Mouse (Mus musculus): Measurements from ENCODE around the gene Serpina6. TPM values are rescaled to one million over a fixed set of nuclear protein-coding genes. Genes with fewer than 3 reads are reported as not detected.
"Not testable (repeated sequence)": the region's sequence is repeated elsewhere in the genome, so short reads cannot be mapped to it uniquely, and the experiment has no call there.

Serpina6 gene
- polyA plus RNA-seq, 1 experiment from 2014 or later, result 172 TPM

GRCm38 (mm10) chr12:103683775-103684174, 26.8 kb upstream of the Serpina6 start:
- no peak overlapping the region for H3K4me2 ChIP-seq (ENCODE audit: low read depth, low read length)
- 49% methylated on average over 4 of the region's 4 CpGs for WGBS
- H3K27me3 ChIP-seq (ENCODE audit: control insufficient read depth, insufficient read depth, low read length), result no peaks in the 10 kb centered on the region
- H3K4me1 ChIP-seq (ENCODE audit: control insufficient read depth, insufficient read depth, low read length), result no peaks in the 10 kb centered on the region
- no peaks in the 10 kb centered on the region for H3K36me3 ChIP-seq (ENCODE audit: control insufficient read depth, insufficient read depth, low read length)
- ATAC-seq (ENCODE audit: insufficient read depth, low FRiP score), result no peak
- H3K9ac ChIP-seq (ENCODE audit: low read length), result no peak overlapping the region
- H3K27ac ChIP-seq (ENCODE audit: low read length), result no peak overlapping the region
- no peak overlapping the region for H3K4me3 ChIP-seq (replicated peaks; ENCODE audit: low read length)
- no peaks in the 10 kb centered on the region for H3K9me3 ChIP-seq (replicated peaks; ENCODE audit: control insufficient read depth, low read length)

- H3K4me3 ChIP-seq (replicated peaks; ENCODE audit: low read length), result no peak overlapping the region
- no peak for ATAC-seq (ENCODE audit: insufficient read depth, low FRiP score)
- H3K27ac ChIP-seq (ENCODE audit: low read length), result no peak overlapping the region
- no peaks in the 10 kb centered on the region for H3K9me3 ChIP-seq (replicated peaks; ENCODE audit: control insufficient read depth, low read length)
- WGBS, result 54% methylated on average over 2 of the region's 2 CpGs
- no peaks in the 10 kb centered on the region for H3K4me1 ChIP-seq (ENCODE audit: control insufficient read depth, insufficient read depth, low read length)
- H3K4me2 ChIP-seq (ENCODE audit: low read depth, low read length), result no peak overlapping the region
- no peaks in the 10 kb centered on the region for H3K27me3 ChIP-seq (ENCODE audit: control insufficient read depth, insufficient read depth, low read length)
- H3K9ac ChIP-seq (ENCODE audit: low read length), result no peak overlapping the region
- H3K36me3 ChIP-seq (ENCODE audit: control insufficient read depth, insufficient read depth, low read length), result no peaks in the 10 kb centered on the region
Observed at GRCm38 (mm10) chr12:103681739-103682138, 24.7 kb upstream of the Serpina6 start.

GRCm38 (mm10) chr12:103681169-103681568, 24.2 kb upstream of the Serpina6 start:
- no peak for ATAC-seq (ENCODE audit: insufficient read depth, low FRiP score)
- Histone ChIP-seq H3K9me3 (replicated peaks; ENCODE audit: control insufficient read depth, low read length) (no peaks in the 10 kb centered on the region), H3K27me3 (ENCODE audit: control insufficient read depth, insufficient read depth, low read length) (no peaks in the 10 kb centered on the region), H3K4me1 (ENCODE audit: control insufficient read depth, insufficient read depth, low read length) (no peaks in the 10 kb centered on the region), H3K9ac (ENCODE audit: low read length) (no peak overlapping the region), H3K27ac (ENCODE audit: low read length) (no peak overlapping the region), H3K4me2 (ENCODE audit: low read depth, low read length) (no peak overlapping the region), H3K4me3 (replicated peaks; ENCODE audit: low read length) (no peak overlapping the region), H3K36me3 (ENCODE audit: control insufficient read depth, insufficient read depth, low read length) (no peaks in the 10 kb centered on the region)
- 70% methylated on average over 2 of the region's 2 CpGs for WGBS

GRCm38 (mm10) chr12:103679853-103680252, 22.8 kb upstream of the Serpina6 start:
- 90% methylated on average over 1 of the region's 1 CpGs for WGBS
- not testable (repeated sequence) for H3K36me3 ChIP-seq (ENCODE audit: control insufficient read depth, insufficient read depth, low read length); H3K27ac ChIP-seq (ENCODE audit: low read length); H3K4me1 ChIP-seq (ENCODE audit: control insufficient read depth, insufficient read depth, low read length); H3K4me2 ChIP-seq (ENCODE audit: low read depth, low read length); H3K9ac ChIP-seq (ENCODE audit: low read length); H3K27me3 ChIP-seq (ENCODE audit: control insufficient read depth, insufficient read depth, low read length); H3K9me3 ChIP-seq (replicated peaks; ENCODE audit: control insufficient read depth, low read length); H3K4me3 ChIP-seq (replicated peaks; ENCODE audit: low read length)
- ATAC-seq (ENCODE audit: insufficient read depth, low FRiP score), result peak; percentile 58; the same call in 1 of the 2 replicates

GRCm38 (mm10) chr12:103676039-103676438, 19.0 kb upstream of the Serpina6 start, which contains the start of gene Serpina16:
Serpina16 (minus strand) TSS chr12:103676139.
- no peak for ATAC-seq (ENCODE audit: insufficient read depth, low FRiP score)
- Histone ChIP-seq H3K4me3 (replicated peaks; ENCODE audit: low read length) (no peak within 1 kb of the TSS), H3K27me3 (ENCODE audit: control insufficient read depth, insufficient read depth, low read length) (no peaks in the 10 kb centered on the region), H3K4me2 (ENCODE audit: low read depth, low read length) (no peak within 1 kb of the TSS), H3K27ac (ENCODE audit: low read length) (no peak within 1 kb of the TSS), H3K9me3 (replicated peaks; ENCODE audit: control insufficient read depth, low read length) (no peaks in the 10 kb centered on the region), H3K9ac (ENCODE audit: low read length) (no peak within 1 kb of the TSS), H3K36me3 (ENCODE audit: control insufficient read depth, insufficient read depth, low read length) (no peaks in the 10 kb centered on the region), H3K4me1 (ENCODE audit: control insufficient read depth, insufficient read depth, low read length) (no peaks in the 10 kb centered on the region)
- WGBS, result 96% methylated on average over 1 of the region's 1 CpGs

GRCm38 (mm10) chr12:103673179-103673578, 16.2 kb upstream of the Serpina6 start:
- no peak overlapping the region for H3K27ac ChIP-seq (ENCODE audit: low read length)
- ATAC-seq (ENCODE audit: insufficient read depth, low FRiP score), result 0 out of 2 replicates have a peak, but pooled peaks have one; percentile 33
- H3K9me3 ChIP-seq (replicated peaks; ENCODE audit: control insufficient read depth, low read length), result no peaks in the 10 kb centered on the region
- H3K4me3 ChIP-seq (replicated peaks; ENCODE audit: low read length), result no peak overlapping the region
- no peaks in the 10 kb centered on the region for H3K27me3 ChIP-seq (ENCODE audit: control insufficient read depth, insufficient read depth, low read length)
- WGBS, result 71% methylated on average over 2 of the region's 2 CpGs
- H3K9ac ChIP-seq (ENCODE audit: low read length), result no peak overlapping the region
- H3K4me2 ChIP-seq (ENCODE audit: low read depth, low read length), result no peak overlapping the region
- H3K4me1 ChIP-seq (ENCODE audit: control insufficient read depth, insufficient read depth, low read length), result no peaks in the 10 kb centered on the region
- H3K36me3 ChIP-seq (ENCODE audit: control insufficient read depth, insufficient read depth, low read length), result no peaks in the 10 kb centered on the region

GRCm38 (mm10) chr12:103671483-103671882, 14.5 kb upstream of the Serpina6 start:
- no peak overlapping the region for H3K27ac ChIP-seq (ENCODE audit: low read length)
- WGBS, result 53% methylated on average over 3 of the region's 3 CpGs
- no peaks in the 10 kb centered on the region for H3K4me1 ChIP-seq (ENCODE audit: control insufficient read depth, insufficient read depth, low read length)

GRCm38 (mm10) chr12:103670964-103671363, 14.0 kb upstream of the Serpina6 start:
- no peaks in the 10 kb centered on the region for H3K4me1 ChIP-seq (ENCODE audit: control insufficient read depth, insufficient read depth, low read length)
- no peak overlapping the region for H3K9ac ChIP-seq (ENCODE audit: low read length)
- H3K9me3 ChIP-seq (replicated peaks; ENCODE audit: control insufficient read depth, low read length), result no peaks in the 10 kb centered on the region
- H3K27ac ChIP-seq (ENCODE audit: low read length), result no peak overlapping the region
- no peaks in the 10 kb centered on the region for H3K27me3 ChIP-seq (ENCODE audit: control insufficient read depth, insufficient read depth, low read length)
- H3K4me3 ChIP-seq (replicated peaks; ENCODE audit: low read length), result no peak overlapping the region
- WGBS, result 54% methylated on average over 2 of the region's 2 CpGs
- no peak overlapping the region for H3K4me2 ChIP-seq (ENCODE audit: low read depth, low read length)
- no peaks in the 10 kb centered on the region for H3K36me3 ChIP-seq (ENCODE audit: control insufficient read depth, insufficient read depth, low read length)
- ATAC-seq (ENCODE audit: insufficient read depth, low FRiP score), result no peak

More at GRCm38 (mm10) chr12:103671483-103671882, 14.5 kb upstream of the Serpina6 start:
- no peaks in the 10 kb centered on the region for H3K9me3 ChIP-seq (replicated peaks; ENCODE audit: control insufficient read depth, low read length)
- H3K36me3 ChIP-seq (ENCODE audit: control insufficient read depth, insufficient read depth, low read length), result no peaks in the 10 kb centered on the region
- no peak overlapping the region for H3K4me3 ChIP-seq (replicated peaks; ENCODE audit: low read length)
- ATAC-seq (ENCODE audit: insufficient read depth, low FRiP score), result no peak
- H3K27me3 ChIP-seq (ENCODE audit: control insufficient read depth, insufficient read depth, low read length), result no peaks in the 10 kb centered on the region
- no peak overlapping the region for H3K4me2 ChIP-seq (ENCODE audit: low read depth, low read length)
- no peak overlapping the region for H3K9ac ChIP-seq (ENCODE audit: low read length)

GRCm38 (mm10) chr12:103670344-103670743, 13.3 kb upstream of the Serpina6 start:
- H3K4me3 ChIP-seq (replicated peaks; ENCODE audit: low read length), result no peak overlapping the region
- no peaks in the 10 kb centered on the region for H3K4me1 ChIP-seq (ENCODE audit: control insufficient read depth, insufficient read depth, low read length)
- no peaks in the 10 kb centered on the region for H3K27me3 ChIP-seq (ENCODE audit: control insufficient read depth, insufficient read depth, low read length)
- no peak overlapping the region for H3K4me2 ChIP-seq (ENCODE audit: low read depth, low read length)
- no peaks in the 10 kb centered on the region for H3K36me3 ChIP-seq (ENCODE audit: control insufficient read depth, insufficient read depth, low read length)
- 72% methylated on average over 5 of the region's 5 CpGs for WGBS
- no peak overlapping the region for H3K27ac ChIP-seq (ENCODE audit: low read length)
- no peak for ATAC-seq (ENCODE audit: insufficient read depth, low FRiP score)
- H3K9me3 ChIP-seq (replicated peaks; ENCODE audit: control insufficient read depth, low read length), result no peaks in the 10 kb centered on the region
- no peak overlapping the region for H3K9ac ChIP-seq (ENCODE audit: low read length)

GRCm38 (mm10) chr12:103665286-103665685, 8.3 kb upstream of the Serpina6 start:
- 78% methylated on average over 3 of the region's 3 CpGs for WGBS
- no peak for ATAC-seq (ENCODE audit: insufficient read depth, low FRiP score)
- no peak overlapping the region for H3K27ac ChIP-seq (ENCODE audit: low read length)

More at GRCm38 (mm10) chr12:103665286-103665685, 8.3 kb upstream of the Serpina6 start:
- no peak overlapping the region for H3K4me2 ChIP-seq (ENCODE audit: low read depth, low read length)
- H3K9ac ChIP-seq (ENCODE audit: low read length), result no peak overlapping the region
- H3K36me3 ChIP-seq (ENCODE audit: control insufficient read depth, insufficient read depth, low read length), result no peaks in the 10 kb centered on the region
- H3K4me1 ChIP-seq (ENCODE audit: control insufficient read depth, insufficient read depth, low read length), result no peaks in the 10 kb centered on the region
- no peaks in the 10 kb centered on the region for H3K27me3 ChIP-seq (ENCODE audit: control insufficient read depth, insufficient read depth, low read length)
- no peaks in the 10 kb centered on the region for H3K9me3 ChIP-seq (replicated peaks; ENCODE audit: control insufficient read depth, low read length)
- no peak overlapping the region for H3K4me3 ChIP-seq (replicated peaks; ENCODE audit: low read length)

Measured in stomach, embryonic 16.5 days (tissue).